Mouse (Mus musculus) brain, embryonic 14.5 days (tissue): Measurements from ENCODE around the gene Tbc1d30.

ENCODE experiments used
- CTCF ChIP-seq: fragments of 200-500 bp; IDR thresholded peaks from 2 replicates; pipeline ENCODE4 v1.5.1; 2012; ENCODE audit warnings: inconsistent platforms, mild to moderate bottlenecking, moderate library complexity, borderline replicate concordance; ENCODE audit not compliant: insufficient read depth, insufficient read length; ENCODE audit errors: extremely low read depth
- POLR2A ChIP-seq: fragments of 200-500 bp; IDR thresholded peaks from 2 replicates; pipeline ENCODE4 v1.6.1; 2012; ENCODE audit warnings: mild to moderate bottlenecking, inconsistent platforms, borderline replicate concordance; ENCODE audit not compliant: poor library complexity, insufficient read depth, insufficient read length, severe bottlenecking; ENCODE audit errors: extremely low read depth

DNA sequence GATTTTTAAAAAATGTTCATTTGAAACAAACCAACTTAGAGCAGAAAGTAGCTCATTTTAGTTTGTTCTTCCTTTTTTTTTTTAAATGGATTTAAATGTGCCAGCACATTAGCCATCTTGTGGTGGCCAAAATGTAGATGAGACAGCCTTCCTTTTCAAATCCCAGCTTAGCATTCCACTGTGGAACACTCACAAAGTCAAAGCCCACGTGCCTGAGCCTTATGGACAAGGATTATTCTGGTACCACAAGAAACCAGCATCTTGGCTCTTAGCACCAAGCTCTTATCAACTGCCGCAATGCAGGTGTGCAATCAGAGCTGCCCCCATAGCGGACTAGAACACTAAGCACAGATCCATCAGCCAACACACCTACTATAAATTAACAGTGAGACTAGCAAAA, 47.5 kb downstream of the Tbc1d30 start:
- TF ChIP-seq CTCF (no peak), POLR2A (no peak)
